Mouse (Mus musculus): Measurements from ENCODE around the gene Cyld.

DNA sequence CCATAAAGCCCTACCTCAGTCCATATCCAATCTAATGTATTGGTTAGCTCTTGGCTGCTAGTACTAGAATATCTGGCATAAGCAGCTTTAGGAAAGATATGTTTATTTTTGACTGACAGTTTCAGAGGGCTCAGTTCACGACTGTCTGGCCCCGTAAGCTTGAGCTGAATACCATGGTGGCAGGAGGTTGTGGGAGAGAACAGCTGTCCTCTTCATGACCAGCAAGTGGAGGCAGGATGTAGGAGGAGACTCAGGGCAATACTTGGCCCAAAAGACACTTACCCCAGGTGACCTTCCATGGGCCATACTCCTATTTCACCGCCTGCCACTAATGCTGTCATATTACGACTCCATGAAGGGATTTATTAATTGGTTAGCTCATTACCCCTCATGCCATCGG lies 23.0 kb upstream of the Cyld start:
- TF ChIP-seq POLR2A (IDR thresholded peaks at IDR 0.05; ENCODE audit: borderline replicate concordance, insufficient read depth, low read length) = no peak
- TF ChIP-seq CTCF (IDR thresholded peaks at IDR 0.05; ENCODE audit: borderline replicate concordance, insufficient read depth, low read depth, low read length) = no peak
